Mouse (Mus musculus) fibroblast of lung, adult 2 months (primary cell): ENCODE results near the gene Ccn2.
A peak's percentile ranks its signal among the peaks of the same experiment; 100 is the strongest.
"Not testable (repeated sequence)": the region's sequence is repeated elsewhere in the genome, so short reads cannot be mapped to it uniquely, and the experiment has no call there.

Source experiments
- DNase-seq: peaks from one replicate; pipeline ENCODE4 v3.0.0-alpha.2; 2011; ENCODE audit warnings: low read depth

Gene Ccn2

DNA sequence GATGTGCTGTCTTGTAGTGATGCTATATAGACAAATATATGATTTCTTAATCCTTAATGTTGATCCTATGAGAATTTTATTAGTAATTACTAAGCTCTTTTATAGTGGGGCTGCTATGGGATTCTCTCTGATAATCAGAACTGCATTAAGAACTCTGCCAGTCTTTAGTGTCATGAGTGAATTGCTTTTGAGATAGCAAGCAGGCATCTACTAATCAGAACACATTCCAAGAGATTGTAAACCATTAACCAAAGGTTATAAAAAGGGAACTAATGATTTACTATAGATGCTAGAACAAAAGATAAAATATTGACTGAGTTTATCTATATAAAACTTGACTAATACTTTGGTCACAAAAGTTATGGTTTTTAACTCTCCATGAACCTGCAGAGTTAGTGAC is 8.5 kb downstream of the Ccn2 start:
- no peak for DNase-seq

DNA sequence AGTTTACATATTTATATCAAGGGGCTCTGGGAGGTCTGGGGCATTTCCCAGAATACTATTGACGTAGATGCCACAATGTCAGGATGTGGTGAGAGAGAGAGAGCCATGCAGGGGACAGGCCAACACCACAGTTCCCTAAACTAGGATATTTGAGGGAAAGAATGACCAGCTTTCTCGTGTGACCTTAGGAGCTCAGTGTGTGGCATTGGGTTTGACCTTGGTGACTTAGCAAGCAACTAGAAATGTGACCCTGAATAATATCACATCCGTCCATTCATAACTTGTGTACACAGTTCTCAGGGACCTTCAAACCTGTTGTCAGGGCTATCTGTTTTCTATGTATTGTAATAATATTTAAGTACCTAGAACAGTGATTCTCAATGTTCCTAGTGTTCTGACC is 13.9 kb downstream of the Ccn2 start:
- no peak for DNase-seq

DNA sequence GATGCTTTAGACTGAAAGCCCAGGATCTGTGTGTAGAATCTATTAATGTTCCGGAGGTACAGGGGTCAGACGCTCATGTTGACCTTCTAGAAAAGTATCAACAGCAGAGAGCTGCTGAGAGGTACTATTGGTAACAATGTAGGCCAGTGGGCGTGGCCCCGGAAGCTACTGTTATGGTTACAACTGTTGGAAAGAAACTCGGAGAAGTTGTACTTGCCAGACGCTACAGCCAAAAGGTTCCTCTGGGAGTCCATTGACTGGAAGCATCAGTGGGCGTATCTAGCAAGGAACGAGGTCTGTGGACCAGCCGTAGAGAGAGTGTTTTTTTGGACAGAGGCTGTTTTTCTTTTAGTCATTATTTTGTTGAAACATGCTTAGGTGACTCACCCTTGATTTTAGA is 14.5 kb downstream of the Ccn2 start:
- no peak for DNase-seq

DNA sequence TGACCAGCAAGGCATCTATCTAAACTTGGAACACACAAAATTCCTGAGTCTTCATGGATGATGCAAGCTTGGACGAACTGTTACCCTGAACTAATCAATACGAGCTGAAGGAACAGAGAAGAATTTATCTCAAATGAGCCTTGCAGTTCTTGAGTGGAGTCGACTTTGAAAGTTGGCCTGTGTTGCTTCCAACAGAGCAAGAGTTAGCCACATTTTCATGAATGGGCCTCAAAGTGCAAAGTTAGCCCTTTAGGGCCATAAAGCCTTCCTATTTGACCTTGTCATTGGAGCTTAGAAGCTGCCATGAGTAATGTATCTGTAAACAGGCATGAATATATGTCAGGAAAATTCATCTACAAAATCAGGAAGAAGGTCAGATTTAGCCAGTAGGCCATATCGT is 19.5 kb downstream of the Ccn2 start:
- DNase-seq, result no peak

DNA sequence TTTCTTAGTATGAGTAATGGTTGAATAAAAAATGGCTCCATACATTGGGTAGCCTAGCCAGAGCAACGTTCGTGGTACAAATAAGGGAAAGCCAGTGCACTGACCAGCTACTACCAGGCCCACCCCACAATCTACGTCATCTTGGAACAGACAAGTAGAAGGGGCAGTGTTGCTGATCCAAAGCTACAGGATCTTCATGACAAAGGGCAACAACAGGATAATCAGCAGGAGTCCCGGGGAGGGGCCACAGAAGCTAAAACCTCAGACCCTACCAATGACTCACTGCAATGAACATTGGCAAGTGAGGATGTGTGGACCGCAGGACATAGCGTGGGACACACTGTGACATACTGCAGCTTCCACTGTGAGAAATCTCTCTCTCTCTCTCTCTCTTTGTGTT is 20.6 kb downstream of the Ccn2 start:
- DNase-seq, result no peak

DNA sequence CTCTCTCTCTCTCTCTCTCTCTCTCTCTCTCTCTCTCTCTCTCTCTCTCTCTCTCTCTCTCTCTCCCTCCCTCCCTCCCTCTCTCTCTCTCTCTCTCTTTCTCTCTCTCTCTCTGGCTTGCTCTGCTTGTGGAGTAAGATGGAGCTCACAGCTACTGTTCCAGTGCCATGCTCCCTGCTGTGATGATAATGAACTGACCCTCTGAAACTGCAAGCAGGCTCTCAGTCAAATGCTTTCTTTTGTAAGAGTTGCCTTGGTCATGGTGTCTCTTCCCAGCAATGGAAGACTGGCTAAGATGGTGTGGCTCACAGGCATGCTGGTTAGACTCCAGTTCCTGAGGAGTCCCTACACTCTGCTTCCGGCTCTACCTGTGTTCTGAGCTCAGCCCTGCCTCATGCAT is 21.3 kb downstream of the Ccn2 start:
- DNase-seq, result not testable (repeated sequence)

DNA sequence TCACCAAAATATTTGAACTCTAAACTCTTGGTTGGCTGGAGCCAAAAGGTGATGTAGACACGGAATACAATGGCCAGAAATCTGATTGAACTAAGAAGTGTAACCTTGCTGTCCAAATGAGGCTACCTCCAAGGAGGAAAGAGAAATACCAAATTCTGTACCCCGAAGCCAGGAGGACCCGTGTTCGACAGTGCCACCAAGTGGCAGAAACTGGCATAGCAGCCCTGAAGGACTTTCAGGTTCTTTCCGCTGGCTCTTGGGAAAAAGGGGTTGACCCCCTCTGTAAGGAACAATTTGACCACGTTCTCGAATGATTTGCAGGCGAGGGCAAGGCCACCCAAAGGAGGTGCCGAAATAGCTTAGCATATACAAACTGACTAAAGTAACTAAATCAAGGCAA is 26.3 kb downstream of the Ccn2 start:
- peak; percentile 43 for DNase-seq

DNA sequence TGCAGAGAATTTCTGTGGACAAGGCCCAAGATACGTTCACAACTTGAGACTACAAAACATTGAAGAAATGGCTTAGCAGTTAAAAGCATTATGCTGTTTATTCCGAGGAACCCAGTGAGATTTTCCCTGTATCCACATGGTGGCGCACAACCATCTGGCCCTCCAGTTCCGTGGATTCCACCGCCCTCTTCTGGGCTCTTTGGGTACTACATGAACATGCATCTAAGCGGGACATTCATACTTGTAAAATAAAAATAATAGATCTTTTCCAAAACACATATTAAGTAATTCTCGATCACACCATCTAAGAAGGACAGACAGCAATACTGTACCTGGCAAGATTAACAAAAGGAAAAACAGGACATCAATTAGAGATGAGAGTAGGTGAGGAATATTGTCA is 27.3 kb downstream of the Ccn2 start:
- peak; percentile 51 for DNase-seq

DNA sequence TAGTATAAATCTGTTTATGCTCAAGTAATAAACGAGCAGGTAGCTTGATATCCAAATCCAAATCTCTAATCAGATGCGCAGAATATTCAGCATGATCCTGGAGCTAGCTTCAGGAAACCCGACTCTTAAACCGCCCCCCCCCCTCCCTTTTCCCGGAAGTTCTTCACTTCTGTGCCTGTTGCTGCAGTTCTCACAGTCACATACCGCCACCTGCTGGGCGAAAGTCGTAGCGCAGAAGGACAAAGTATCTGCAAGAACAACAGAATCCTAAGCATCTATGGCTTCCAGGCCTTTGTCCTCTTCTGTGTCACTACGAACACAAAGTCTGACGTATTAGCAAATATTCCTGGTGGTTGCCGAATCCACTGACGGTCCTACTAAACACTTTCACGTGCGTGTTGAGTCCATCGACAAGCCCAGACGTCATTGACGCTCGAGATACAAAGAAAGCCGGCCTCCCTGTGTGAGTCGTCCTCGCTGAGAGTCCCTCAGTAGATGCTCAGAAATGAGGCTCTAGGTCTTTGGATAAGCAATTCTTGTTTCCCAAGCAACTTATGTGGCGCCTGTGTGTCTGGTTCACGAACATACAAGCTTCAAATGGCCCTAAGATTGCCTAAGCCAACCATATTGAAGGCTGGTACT is 29.9 kb downstream of the Ccn2 start:
- peak; percentile 72 for DNase-seq

DNA sequence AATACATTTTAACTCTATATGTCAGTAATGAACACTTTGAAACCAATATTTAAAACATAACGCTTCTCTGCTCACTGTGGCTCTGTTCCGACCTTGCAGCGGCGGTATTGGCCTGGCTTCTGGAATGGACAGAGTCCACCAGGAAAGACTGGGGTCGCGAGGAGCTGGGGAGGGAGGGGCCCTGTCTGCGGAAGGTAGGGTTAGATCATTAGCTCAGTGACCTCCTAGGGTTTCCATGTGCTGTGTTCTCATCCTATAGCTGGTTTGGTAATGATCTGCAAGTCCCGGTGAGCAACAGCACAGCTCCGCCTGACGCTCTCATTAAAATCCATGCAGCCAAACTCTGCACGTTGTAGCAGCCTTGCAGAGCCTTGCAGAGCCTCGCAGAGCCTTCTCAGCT is 32.0 kb downstream of the Ccn2 start:
- DNase-seq, result no peak

DNA sequence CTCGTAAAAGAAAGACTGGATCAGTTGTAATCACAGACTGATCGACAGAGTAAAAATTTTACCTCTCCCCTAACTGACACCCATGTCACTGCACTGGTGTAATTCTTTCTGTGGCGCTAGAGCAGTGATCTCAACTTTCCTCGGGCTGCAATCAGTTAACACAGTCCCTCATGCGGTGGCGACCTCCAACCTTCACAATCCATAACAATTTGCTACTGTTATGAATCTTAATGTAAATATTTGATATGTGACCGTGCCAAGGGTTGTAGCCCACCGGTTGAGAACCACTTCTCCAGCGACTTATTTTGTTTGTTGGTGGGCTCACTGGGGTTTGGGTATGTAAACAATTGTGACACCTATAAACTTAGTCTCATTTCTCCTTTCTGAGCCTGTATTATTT is 33.2 kb downstream of the Ccn2 start:
- no peak for DNase-seq

DNA sequence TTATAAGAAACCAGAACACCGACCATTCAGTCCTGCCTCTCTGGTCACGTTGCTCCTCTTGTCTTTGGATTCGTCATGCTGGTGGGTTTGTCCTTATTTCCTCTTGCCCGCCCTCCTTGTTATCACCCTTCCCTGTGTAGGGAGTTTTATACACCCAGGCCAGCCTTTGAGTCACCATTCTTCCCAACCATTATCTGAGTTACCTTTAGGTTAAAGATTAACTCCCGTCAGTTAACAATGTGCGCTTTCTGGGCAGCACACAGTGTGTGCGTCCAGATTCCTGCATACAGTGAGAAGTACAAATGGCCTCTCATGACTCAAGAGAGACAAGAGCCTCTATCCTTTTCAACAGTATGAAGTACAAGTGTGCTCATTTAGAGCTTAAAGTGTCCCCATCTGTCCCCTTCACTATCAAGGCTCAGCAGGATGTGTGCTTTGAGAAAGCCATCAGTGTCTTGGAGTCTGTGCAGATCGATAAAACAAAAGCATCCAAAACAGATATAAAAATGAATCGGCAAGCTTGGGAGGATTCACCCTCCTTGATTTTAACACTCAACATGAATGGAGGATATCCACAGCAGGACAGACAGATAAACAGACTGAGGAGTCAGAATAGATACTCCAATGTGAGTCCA is 34.0 kb downstream of the Ccn2 start:
- no peak for DNase-seq

DNA sequence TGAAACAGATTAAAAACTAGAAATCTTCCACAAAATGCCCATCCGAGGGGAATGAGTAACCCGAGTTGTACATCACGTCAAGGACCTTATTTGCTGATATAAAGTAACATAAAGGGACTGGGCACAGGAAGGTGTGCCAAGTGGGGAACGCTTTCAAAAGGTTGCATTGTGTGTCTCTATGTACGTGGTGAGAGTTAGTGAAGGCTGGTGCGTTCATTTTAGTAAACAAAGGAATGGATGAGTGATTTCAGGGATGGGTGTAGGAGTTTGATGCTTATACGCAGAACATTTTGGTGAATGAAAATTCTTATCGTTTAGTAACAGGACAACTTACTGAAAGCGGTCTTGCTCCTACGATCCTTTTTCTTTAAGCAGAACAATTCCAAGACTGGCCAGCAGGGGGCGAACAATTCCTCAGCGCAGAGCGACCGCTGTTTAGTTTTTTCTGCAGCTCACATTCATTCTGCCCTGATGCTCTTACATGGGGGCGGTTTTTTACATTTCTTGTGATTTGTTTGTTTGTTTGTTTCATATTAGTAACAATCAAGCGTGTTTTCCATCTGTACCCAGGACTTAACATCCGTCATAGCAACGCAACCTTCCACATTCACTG is 35.3 kb downstream of the Ccn2 start:
- DNase-seq, result peak; percentile 45

DNA sequence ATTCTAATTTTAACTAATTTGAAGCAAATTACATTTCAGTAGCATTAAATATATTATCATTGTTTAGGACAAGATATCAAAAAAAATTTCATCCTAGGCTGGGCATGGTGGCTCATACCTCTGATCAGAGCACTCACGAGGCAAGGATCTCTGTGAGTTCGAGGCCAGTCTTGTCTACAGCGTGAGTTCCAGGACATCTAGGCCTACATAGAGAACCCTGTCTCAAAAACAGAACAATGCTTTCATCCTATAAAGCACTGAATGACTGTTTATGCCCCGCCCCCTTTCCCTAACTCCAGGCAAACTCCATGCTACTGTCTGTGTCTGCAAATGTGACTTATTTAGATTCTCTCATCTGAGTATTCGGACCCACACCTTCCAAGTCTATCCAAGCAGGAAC is 35.9 kb downstream of the Ccn2 start:
- no peak for DNase-seq

DNA sequence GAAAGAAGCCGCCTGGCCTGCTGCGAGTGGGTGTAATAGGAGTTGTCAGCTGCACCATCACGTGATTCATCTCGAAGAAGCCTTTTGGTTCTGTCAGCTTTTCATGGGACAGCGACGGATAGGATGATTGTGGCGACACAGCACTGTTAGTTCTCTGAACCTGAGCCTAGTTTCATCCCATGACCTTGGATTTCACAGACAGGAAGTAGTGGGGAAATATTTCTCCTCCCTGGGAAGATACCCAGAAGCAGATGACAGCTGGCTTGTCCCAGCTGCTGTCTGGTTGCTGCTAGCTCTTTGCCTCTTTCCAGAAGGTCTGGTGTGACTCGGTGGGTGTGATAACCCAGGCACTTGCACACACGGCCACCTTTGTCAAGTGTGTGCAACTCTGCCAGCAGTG is 39.0 kb downstream of the Ccn2 start:
- no peak for DNase-seq

DNA sequence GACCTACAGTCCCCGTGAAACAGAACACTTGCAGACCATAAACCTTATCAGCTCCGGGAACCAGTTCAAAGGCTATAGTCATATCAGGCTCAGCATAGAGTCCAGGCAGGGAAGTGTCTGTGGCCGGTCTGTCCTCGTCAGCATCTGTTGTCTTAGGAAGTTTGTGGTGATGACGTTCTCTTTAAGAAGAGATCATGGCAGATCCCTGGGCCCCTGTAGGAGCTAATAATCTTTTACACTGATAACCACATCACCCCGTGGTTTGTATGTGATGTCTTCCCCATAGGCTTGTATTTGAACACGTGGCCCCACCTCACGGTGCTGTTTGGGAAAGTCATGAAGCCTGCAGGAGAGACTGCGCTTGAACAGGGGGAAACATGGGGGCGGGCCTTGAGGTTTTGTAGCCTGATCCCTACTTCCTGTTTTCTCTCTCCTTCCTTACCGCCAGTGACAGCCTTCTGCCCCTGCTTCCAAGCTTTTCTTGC is 40.1 kb downstream of the Ccn2 start:
- no peak for DNase-seq

DNA sequence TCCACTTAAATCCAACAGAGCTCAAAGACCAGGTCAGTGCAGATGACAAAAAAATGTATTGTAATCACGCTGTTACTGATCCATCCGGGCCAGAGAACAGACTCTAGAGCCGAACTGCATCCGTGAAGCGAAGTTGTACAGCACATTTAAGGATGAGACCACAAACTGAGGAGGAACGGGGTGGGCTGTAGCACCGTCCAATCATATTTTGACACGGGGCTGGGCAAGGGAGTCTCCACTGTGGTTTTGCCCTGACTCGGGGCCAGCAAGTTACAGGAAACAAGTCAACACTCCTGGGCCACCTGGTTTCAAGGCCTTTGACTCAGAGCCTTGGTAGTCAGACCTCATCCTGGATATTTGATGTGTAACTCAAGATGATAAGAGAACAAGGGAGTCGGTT is 40.6 kb downstream of the Ccn2 start:
- DNase-seq, result no peak

DNA sequence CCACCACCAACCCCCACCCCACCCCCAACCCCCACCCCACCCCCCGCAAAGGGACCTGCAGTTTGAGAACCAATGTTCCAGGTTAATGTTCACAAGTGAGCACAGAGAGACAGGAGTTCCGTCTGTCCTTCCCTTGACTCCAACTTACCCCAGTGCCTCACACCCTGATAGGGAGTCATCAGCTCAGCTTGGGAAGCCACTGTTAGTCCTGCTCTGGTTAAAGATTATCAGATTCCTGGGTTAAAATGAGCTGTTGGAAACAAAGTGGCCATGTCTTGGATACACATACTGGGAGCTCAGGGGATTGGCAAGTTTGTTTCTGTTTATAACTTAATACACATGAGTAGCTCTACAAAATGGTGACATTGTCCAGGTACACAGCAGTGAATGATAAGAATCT is 41.7 kb downstream of the Ccn2 start:
- no peak for DNase-seq

DNA sequence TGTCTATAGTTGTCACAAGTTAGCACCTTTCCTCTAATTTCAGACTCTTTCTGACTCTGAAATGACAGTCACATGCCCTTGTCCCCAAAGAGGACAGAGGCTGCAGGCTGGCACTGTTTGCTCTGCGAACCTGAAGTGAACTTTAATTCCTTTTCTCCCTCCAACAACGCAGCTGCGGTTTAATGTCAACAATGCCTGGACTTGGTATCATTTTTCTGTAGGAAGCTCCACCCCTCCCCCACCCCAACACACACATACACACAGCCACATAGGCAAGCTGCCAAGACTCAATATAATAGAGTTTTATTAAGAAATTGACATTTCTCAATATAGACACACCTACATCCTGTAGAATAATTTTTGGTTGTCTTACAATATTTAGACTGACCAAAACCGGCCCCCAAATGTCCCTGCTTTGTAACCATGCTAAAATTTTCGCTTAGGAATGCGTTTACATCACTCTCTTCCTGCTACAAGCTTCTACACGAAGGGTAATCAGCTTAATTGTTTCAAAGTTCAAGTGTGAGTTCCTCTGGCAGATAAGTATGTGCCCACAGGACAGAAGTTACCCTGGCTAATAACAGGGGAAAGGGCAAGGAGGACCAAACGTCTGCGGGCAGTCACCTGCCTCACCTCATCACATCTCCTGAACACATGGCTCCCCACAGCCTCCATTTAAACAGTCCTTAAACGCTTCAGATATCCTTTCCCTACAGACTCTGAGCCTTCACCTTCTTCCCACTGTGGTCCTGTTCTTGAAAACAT is 43.2 kb downstream of the Ccn2 start:
- DNase-seq, result no peak

DNA sequence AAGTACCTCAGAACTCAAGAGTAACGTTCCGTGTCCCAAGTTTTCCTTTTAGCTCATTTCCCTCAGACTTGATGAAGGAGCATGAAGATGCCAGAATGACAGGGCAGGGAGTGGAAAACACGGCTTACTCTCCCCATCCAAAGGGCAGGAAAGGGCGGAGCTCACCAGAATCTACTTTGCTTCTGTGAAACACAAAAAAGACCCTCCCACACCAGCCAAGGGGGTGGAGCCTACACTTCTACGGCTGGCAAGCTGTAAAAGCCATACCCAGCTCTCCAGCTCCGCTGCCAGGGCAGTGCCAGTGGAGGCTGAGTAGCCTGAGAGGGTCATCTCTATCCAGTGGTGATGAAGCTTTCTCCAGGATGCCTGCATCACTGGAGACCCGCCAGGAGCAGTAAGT is 44.4 kb downstream of the Ccn2 start:
- DNase-seq, result no peak

DNA sequence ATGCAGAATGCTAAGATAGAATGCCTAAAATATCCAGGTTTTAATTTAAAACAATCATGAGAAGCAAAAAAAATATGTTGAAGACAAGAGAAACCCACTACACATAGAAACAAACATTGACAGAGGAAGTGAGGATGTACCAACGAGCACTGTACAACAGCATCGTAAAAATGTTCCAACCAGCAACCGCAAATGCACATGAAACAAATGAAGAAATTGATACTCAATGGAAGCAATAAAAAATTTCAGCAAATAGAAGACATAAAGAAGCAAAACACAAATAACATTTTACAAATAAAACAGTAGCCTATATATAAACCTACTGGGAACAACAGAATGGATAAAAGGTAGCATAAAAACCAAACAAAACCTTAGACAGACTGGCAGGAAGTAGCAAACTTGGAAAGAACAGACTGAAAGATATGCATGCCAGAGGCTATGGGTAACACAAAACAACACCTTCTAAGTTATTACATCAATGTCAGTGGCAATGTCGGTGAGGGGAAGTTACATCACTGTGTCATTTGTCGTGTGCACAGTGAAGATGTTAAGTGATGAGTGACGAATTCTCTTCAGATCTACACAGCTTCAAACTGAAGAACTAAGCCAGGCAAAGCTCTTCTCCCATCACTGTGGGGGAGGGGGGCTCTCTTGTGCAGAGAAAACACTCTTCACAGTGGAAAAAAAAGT is 45.1 kb downstream of the Ccn2 start:
- no peak for DNase-seq

DNA sequence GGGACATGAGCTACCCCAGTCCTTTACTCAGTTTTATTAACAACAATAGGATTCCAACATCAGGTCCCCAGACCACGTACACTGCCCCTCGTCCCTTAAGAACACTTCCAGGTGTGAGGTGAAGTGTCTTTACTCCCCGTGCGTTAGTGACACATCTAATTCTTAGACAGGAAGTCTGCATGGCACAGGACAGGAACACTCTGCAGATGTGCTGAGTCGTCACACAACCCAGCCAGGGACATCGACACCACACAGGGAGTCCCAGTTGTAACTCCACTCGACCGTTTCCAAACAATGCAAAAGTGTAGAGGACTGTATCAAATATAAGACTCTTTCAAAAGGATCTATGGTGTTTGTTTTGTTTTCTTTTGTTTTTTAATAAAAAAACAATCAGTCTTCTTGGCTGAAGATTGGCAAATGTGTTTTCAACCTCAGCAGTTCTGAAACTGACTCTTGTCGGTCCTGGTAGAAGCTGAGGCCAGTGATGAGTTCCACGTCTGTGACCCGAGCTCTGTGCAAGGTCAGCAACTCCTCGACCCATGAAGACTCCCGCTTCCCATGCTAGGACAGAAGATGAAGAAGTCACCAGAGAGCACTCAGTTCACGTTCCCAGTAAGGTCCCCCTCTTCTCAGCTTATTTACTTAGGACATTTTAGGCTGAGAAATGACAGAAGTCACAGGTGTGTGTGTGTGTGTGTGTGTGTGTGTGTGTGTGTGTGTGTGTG is 46.3 kb downstream of the Ccn2 start:
- DNase-seq, result no peak
